Comparison of ENCODE assay signal across 17 mouse cellular contexts in the genomic region with DNA sequence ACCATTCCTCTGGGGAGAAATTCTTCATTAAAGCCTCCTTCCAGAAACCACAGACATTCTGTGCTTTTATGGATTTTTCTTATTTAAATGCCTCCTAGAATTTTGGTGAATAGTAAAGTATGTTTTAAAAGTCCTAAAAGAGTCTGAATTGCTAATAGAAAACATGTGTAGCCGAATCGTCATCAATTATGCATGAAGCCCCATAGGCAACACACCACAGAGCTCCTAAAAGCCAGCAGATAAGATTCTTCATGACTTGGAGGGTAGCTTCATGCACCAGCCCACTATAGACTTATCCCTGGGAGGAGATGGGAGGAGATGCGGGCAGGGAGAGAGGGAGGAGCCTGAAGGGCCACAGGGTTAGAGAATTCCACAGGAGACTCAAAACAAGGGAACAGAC.
DNase-seq lines count a peak whose midpoint lies in the region; ATAC-seq lines count a peak whose summit lies in the region.
"Had no signal": no experiment of that assay in that cellular context is flagged by ENCODE, and none has a peak within 500 bp of the region (broad histone marks: within the 10 kb centered on the region; RNA-seq: fewer than 3 reads in every experiment).

No protein-coding gene starts in this region.

- no peak overlapping the region for H3K9ac ChIP-seq in embryonic facial prominence, embryonic 11.5 days (replicated peaks; ENCODE audit: low read length)
- H3K9ac ChIP-seq in midbrain, embryonic 15.5 days, result no peak overlapping the region
- no peak overlapping the region for H3K9ac ChIP-seq in forebrain, embryonic 13.5 days
- H3K9ac ChIP-seq: heart, embryonic 13.5 days; hindbrain, embryonic 15.5 days had no signal

- H3K27me3 ChIP-seq in embryonic facial prominence, embryonic 11.5 days (ENCODE audit: control insufficient read depth, insufficient read depth, low read length), result no peaks in the 10 kb centered on the region
- no peaks in the 10 kb centered on the region for H3K27me3 ChIP-seq in embryonic facial prominence, embryonic 10.5 days (replicated peaks; ENCODE audit: low read depth, poor library complexity, severe bottlenecking)
- no peaks in the 10 kb centered on the region for H3K27me3 ChIP-seq in midbrain, embryonic 15.5 days (replicated peaks)
- no peaks in the 10 kb centered on the region for H3K27me3 ChIP-seq in midbrain, embryonic 10.5 days (ENCODE audit: low read depth, poor library complexity, severe bottlenecking)
- H3K27me3 ChIP-seq in forebrain, embryonic 13.5 days, result no peaks in the 10 kb centered on the region
- H3K27me3 ChIP-seq: heart, embryonic 13.5 days; hindbrain, embryonic 15.5 days had no signal

- H3K4me1 ChIP-seq in embryonic facial prominence, embryonic 11.5 days (ENCODE audit: control insufficient read depth, insufficient read depth, low read length), result no peaks in the 10 kb centered on the region
- H3K4me1 ChIP-seq in embryonic facial prominence, embryonic 10.5 days, result peaks cover 4% of the 10 kb centered on the region
- peaks cover 7% of the 10 kb centered on the region for H3K4me1 ChIP-seq in midbrain, embryonic 15.5 days
- H3K4me1 ChIP-seq in midbrain, embryonic 10.5 days, result peaks cover 3% of the 10 kb centered on the region; the same call in 1 of the 2 replicates
- H3K4me1 ChIP-seq in forebrain, embryonic 13.5 days, result no peaks in the 10 kb centered on the region
- H3K4me1 ChIP-seq: heart, embryonic 13.5 days had no signal

- no peaks in the 10 kb centered on the region for H3K9me3 ChIP-seq in embryonic facial prominence, embryonic 11.5 days (replicated peaks; ENCODE audit: control insufficient read depth, low read length)
- no peaks in the 10 kb centered on the region for H3K9me3 ChIP-seq in embryonic facial prominence, embryonic 10.5 days
- no peaks in the 10 kb centered on the region for H3K9me3 ChIP-seq in midbrain, embryonic 15.5 days
- no peaks in the 10 kb centered on the region for H3K9me3 ChIP-seq in midbrain, embryonic 10.5 days (replicated peaks)
- no peaks in the 10 kb centered on the region for H3K9me3 ChIP-seq in forebrain, embryonic 13.5 days (replicated peaks)
- H3K9me3 ChIP-seq: heart, embryonic 13.5 days; hindbrain, embryonic 15.5 days had no signal

- no peak overlapping the region for H3K27ac ChIP-seq in embryonic facial prominence, embryonic 11.5 days (replicated peaks; ENCODE audit: low read depth, low read length)
- H3K27ac ChIP-seq in embryonic facial prominence, embryonic 10.5 days (replicated peaks), result no peak overlapping the region
- peak overlapping the region; percentile 45; the same call in 1 of the 2 replicates for H3K27ac ChIP-seq in midbrain, embryonic 15.5 days
- H3K27ac ChIP-seq in midbrain, embryonic 10.5 days (replicated peaks), result no peak overlapping the region
- H3K27ac ChIP-seq in forebrain, embryonic 13.5 days, result no peak overlapping the region
- H3K27ac ChIP-seq: heart, embryonic 13.5 days; hindbrain, embryonic 15.5 days had no signal

- peak; percentile 55 for DNase-seq in embryonic facial prominence, embryonic 11.5 days (ENCODE audit: low spot score)
- DNase-seq in embryonic facial prominence, embryonic 10.5 days (ENCODE audit: low spot score), result no peak
- DNase-seq in midbrain, embryonic 10.5 days (ENCODE audit: low spot score), result no peak
- peak; percentile 26 for DNase-seq in forelimb bud, embryonic 11.5 days (ENCODE audit: low read depth, low spot score)
- no peak for DNase-seq in left cerebral cortex, postnatal 25 days (ENCODE audit: low spot score in 2 of 2)
- DNase-seq: adrenal gland, postnatal 10 days; cerebellum, adult 11 months; cerebellum, adult 8-10 months; cerebellum, postnatal 14 days; gastrocnemius, postnatal 36 days; heart, adult 11 months; heart, postnatal 36 days had no signal

- H3K36me3 ChIP-seq in embryonic facial prominence, embryonic 11.5 days (replicated peaks; ENCODE audit: control insufficient read depth, insufficient read depth, low read depth, low read length), result no peaks in the 10 kb centered on the region
- H3K36me3 ChIP-seq in embryonic facial prominence, embryonic 10.5 days (replicated peaks), result no peaks in the 10 kb centered on the region
- no peaks in the 10 kb centered on the region for H3K36me3 ChIP-seq in midbrain, embryonic 15.5 days (replicated peaks)
- H3K36me3 ChIP-seq in midbrain, embryonic 10.5 days, result no peaks in the 10 kb centered on the region
- H3K36me3 ChIP-seq in forebrain, embryonic 13.5 days (ENCODE audit: poor library complexity, severe bottlenecking), result no peaks in the 10 kb centered on the region
- H3K36me3 ChIP-seq: heart, embryonic 13.5 days; hindbrain, embryonic 15.5 days had no signal

- WGBS in embryonic facial prominence, embryonic 11.5 days, result 61% methylated on average over 3 of the region's 3 CpGs
- WGBS in embryonic facial prominence, embryonic 10.5 days, result 63% methylated on average over 3 of the region's 3 CpGs
- 58% methylated on average over 3 of the region's 3 CpGs for WGBS in midbrain, embryonic 15.5 days
- 82% methylated on average over 3 of the region's 3 CpGs for WGBS in midbrain, embryonic 10.5 days
- WGBS in forebrain, embryonic 13.5 days, result 64% methylated on average over 3 of the region's 3 CpGs

- ATAC-seq in embryonic facial prominence, embryonic 11.5 days (replicated peaks; ENCODE audit: insufficient number of reproducible peaks, low FRiP score, low TSS enrichment, low read depth), result no peak
- ATAC-seq in midbrain, embryonic 15.5 days (replicated peaks), result no peak
- ATAC-seq in forebrain, embryonic 13.5 days, result no peak
- ATAC-seq: forebrain, embryonic 14.5 days had no signal

- intact Hi-C loops in left cerebral cortex, postnatal 25 days (cut with DNase I), result no loop called here

- no peak overlapping the region for H3K4me3 ChIP-seq in embryonic facial prominence, embryonic 11.5 days (ENCODE audit: low read depth, low read length)
- no peak overlapping the region for H3K4me3 ChIP-seq in embryonic facial prominence, embryonic 10.5 days
- H3K4me3 ChIP-seq in midbrain, embryonic 15.5 days, result no peak overlapping the region
- H3K4me3 ChIP-seq in midbrain, embryonic 10.5 days, result no peak overlapping the region
- H3K4me3 ChIP-seq in forebrain, embryonic 13.5 days, result no peak overlapping the region
- H3K4me3 ChIP-seq: heart, embryonic 13.5 days; hindbrain, embryonic 15.5 days had no signal

- no peak overlapping the region for H3K4me2 ChIP-seq in embryonic facial prominence, embryonic 11.5 days (ENCODE audit: low read depth, low read length)
- H3K4me2 ChIP-seq in midbrain, embryonic 15.5 days, result no peak overlapping the region
- no peak overlapping the region for H3K4me2 ChIP-seq in forebrain, embryonic 13.5 days
- H3K4me2 ChIP-seq: heart, embryonic 13.5 days; hindbrain, embryonic 15.5 days had no signal

Comparison
In these comparisons a context has a peak if more than half of its experiments do, and no peak if none do; other contexts are left out.
1. DNase-seq: peak in embryonic facial prominence, embryonic 11.5 days (single experiment) and forelimb bud, embryonic 11.5 days (single experiment); none in embryonic facial prominence, embryonic 10.5 days (single experiment), midbrain, embryonic 10.5 days (single experiment) and left cerebral cortex, postnatal 25 days (0 of 2).